Mouse (Mus musculus) limb, embryonic 15.5 days (tissue): ENCODE results near the gene Sfxn1. TPM values are rescaled to one million over a fixed set of nuclear protein-coding genes. Genes with fewer than 3 reads are reported as not detected.

Source experiments
- ATAC-seq: fragments of 200-750 bp; cut with Nextera tagmentation; 2 replicates; pipeline ENCODE4 v1.8.0; 2017; ENCODE audit warnings: low read depth, moderate TSS enrichment; ENCODE audit not compliant: insufficient number of reproducible peaks, low FRiP score, low TSS enrichment
- H3K27ac ChIP-seq: fragments of 300-500 bp; sonication (generic); 2 replicates; pipeline ENCODE4 v1.5.1; 2015; ENCODE audit warnings: moderate library complexity, mild to moderate bottlenecking, inconsistent platforms
- H3K27me3 ChIP-seq: fragments of 300-500 bp; sonication (generic); 2 replicates; pipeline ENCODE4 v1.6.1; 2015; ENCODE audit warnings: inconsistent platforms
- H3K36me3 ChIP-seq: fragments of 300-500 bp; sonication (generic); 2 replicates; pipeline ENCODE4 v1.6.1; 2015; ENCODE audit warnings: inconsistent platforms
- H3K4me1 ChIP-seq: fragments of 300-500 bp; sonication (generic); 2 replicates; pipeline ENCODE4 v1.6.1; 2015; ENCODE audit warnings: inconsistent platforms
- H3K4me2 ChIP-seq: fragments of 300-500 bp; sonication (generic); 2 replicates; pipeline ENCODE4 v1.6.1; 2015; ENCODE audit warnings: mild to moderate bottlenecking, inconsistent platforms
- H3K4me3 ChIP-seq: fragments of 300-500 bp; sonication (generic); 2 replicates; pipeline ENCODE4 v1.5.1; 2015; ENCODE audit warnings: mild to moderate bottlenecking, inconsistent platforms
- H3K9ac ChIP-seq: fragments of 300-500 bp; sonication (generic); 2 replicates; pipeline ENCODE4 v1.6.1; 2015; ENCODE audit warnings: inconsistent platforms
- H3K9me3 ChIP-seq: fragments of 300-500 bp; sonication (generic); 2 replicates; pipeline ENCODE4 v1.6.1; 2016; ENCODE audit warnings: inconsistent platforms
- WGBS: fragments of 180-500 bp; shearing (Covaris S2); methylation state at CpG from one replicate; pipeline ENCODE4 v1.1.7; 2015; 5-methylcytosine and 5-hydroxymethylcytosine counted together
- polyA plus RNA-seq: library from polyadenylated mRNA; unstranded; fragments of >200 nt; fragmentation: Nextera tagmentation; extraction: Ambion mirVana; gene quantifications from 2 replicates; pipeline ENCODE4 v1.2.1, GENCODE M21; 2015

Gene Sfxn1
- polyA plus RNA-seq, 1 experiment from 2014 or later, result 46.3 TPM

DNA sequence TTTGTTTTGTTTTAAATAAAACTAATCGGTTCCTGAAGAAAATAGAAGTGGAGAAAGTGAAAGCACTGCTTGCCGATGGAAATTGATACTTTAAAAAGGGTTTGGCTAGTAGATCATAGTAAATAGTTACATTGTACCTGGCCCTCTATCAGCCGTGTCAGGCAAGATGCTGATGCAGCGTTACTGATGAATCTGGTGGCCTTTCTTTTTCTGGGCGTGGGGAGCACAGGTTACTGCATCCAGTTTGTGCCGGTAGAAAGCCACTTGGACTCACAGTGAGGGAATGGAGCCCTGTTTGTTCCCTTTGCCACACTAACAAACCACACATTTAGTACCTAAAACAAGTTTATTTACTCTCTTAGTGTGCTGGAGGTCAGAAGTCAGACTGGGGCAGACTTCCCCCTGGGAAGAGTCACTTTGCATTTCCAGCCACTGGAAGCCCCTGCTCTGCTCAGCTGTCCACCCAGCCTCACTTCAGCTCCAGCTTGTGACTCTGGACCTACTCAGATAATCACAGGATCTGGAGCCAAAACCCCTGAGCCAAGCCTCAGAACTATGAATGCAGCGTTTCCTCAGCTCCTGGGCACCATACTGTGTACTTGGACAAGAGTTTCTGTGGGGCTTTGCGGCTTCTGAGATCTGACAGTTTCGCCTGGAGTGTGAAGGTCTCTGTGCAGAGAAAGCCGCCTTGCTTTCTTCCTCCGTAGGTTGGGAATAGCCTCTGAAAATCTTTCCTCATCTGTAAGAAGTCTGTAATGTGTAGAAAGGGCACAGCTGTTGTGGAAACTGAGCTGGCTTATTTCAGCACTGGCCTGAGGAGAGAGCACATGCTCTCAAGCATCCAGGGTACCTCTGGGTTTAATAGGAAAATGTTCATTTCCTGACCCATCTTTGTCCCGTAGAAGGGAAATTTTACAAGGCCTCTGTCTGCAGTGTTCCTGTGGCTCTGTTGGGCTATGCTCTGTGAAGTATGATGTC lies 8.4 kb downstream of the Sfxn1 start:
- no peaks in the 10 kb centered on the region for H3K36me3 ChIP-seq
- no peak overlapping the region for H3K4me2 ChIP-seq
- no peak overlapping the region for H3K4me3 ChIP-seq
- 65% methylated on average over 12 of the region's 12 CpGs for WGBS
- H3K27me3 ChIP-seq, result no peaks in the 10 kb centered on the region
- ATAC-seq, result no peak
- 0 out of 2 replicates have a peak, but pooled peaks cover 6% of the 10 kb centered on the region for H3K4me1 ChIP-seq
- H3K9me3 ChIP-seq, result no peaks in the 10 kb centered on the region
- no peak overlapping the region for H3K9ac ChIP-seq
- no peak overlapping the region for H3K27ac ChIP-seq

GRCm38 (mm10) chr13:54080785-54081184 lies 9.1 kb downstream of the Sfxn1 start:
- no peak overlapping the region for H3K27ac ChIP-seq
- no peak overlapping the region for H3K9ac ChIP-seq
- H3K4me2 ChIP-seq, result no peak overlapping the region
- WGBS, result 95% methylated on average over 1 of the region's 1 CpGs
- ATAC-seq, result no peak
- peaks cover 5% of the 10 kb centered on the region; the same call in 1 of the 2 replicates for H3K36me3 ChIP-seq
- H3K4me3 ChIP-seq, result no peak overlapping the region
- 0 out of 2 replicates have a peak, but pooled peaks cover 6% of the 10 kb centered on the region for H3K4me1 ChIP-seq
- no peaks in the 10 kb centered on the region for H3K9me3 ChIP-seq
- no peaks in the 10 kb centered on the region for H3K27me3 ChIP-seq

DNA sequence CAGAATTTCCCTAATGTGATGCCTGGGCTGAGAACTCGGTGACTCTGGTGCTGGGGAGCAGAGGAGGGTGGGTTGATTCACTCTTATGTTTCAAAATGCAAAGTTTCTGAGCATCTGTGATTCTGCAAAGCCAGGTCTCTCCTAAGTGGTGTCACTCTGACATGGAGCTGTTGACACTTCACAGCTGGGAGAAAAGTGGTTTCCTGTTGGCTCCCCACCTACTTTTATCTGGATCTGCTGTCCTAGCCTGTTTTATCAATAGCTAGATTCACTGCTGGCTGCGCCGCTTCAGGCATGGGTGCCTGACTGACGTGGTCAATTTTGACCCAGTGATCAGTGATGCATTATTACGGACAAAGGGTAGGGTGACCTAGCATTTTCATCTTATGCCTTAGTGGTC lies 11.3 kb downstream of the Sfxn1 start:
- 81% methylated on average over 5 of the region's 5 CpGs for WGBS
- Histone ChIP-seq H3K36me3 (peaks cover 22% of the 10 kb centered on the region; the same call in 1 of the 2 replicates), H3K9me3 (no peaks in the 10 kb centered on the region), H3K27me3 (no peaks in the 10 kb centered on the region), H3K4me3 (no peak overlapping the region), H3K4me2 (no peak overlapping the region), H3K9ac (no peak overlapping the region), H3K27ac (no peak overlapping the region), H3K4me1 (0 out of 2 replicates have a peak, but pooled peaks cover 6% of the 10 kb centered on the region)
- ATAC-seq, result no peak

GRCm38 (mm10) chr13:54084178-54084577 lies 12.5 kb downstream of the Sfxn1 start:
- WGBS, result 63% methylated on average over 4 of the region's 4 CpGs
- Histone ChIP-seq H3K9ac (no peak overlapping the region), H3K36me3 (peaks cover 35% of the 10 kb centered on the region), H3K4me3 (no peak overlapping the region), H3K4me1 (0 out of 2 replicates have a peak, but pooled peaks cover 6% of the 10 kb centered on the region), H3K4me2 (no peak overlapping the region), H3K27ac (no peak overlapping the region), H3K27me3 (no peaks in the 10 kb centered on the region), H3K9me3 (no peaks in the 10 kb centered on the region)
- ATAC-seq, result no peak

- Histone ChIP-seq H3K9ac (no peak overlapping the region), H3K4me1 (0 out of 2 replicates have a peak, but pooled peaks cover 6% of the 10 kb centered on the region), H3K4me2 (no peak overlapping the region), H3K27me3 (no peaks in the 10 kb centered on the region), H3K4me3 (no peak overlapping the region), H3K27ac (no peak overlapping the region), H3K9me3 (no peaks in the 10 kb centered on the region), H3K36me3 (peaks cover 41% of the 10 kb centered on the region)
- WGBS, result 70% methylated on average over 5 of the region's 5 CpGs
- no peak for ATAC-seq
These were observed 13.2 kb downstream of the Sfxn1 start for GRCm38 (mm10) chr13:54084826-54085225.

DNA sequence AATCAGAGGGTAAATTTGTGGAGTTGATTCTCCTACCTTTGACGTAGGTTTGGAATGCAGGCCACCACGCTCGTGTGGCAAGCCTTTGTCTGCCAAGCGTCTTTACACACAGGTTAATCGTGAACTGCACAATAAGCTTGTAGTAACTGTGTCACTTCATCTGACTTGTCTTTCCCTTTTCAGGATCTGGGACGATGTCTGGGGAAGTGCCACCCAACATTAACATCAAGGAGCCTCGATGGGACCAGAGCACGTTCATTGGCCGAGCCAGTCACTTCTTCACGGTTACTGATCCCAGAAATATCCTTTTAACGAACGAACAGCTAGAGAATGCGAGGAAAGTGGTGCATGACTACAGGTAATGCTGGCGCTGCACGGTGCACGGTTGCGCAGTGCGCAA lies 13.6 kb downstream of the Sfxn1 start:
- Histone ChIP-seq H3K9me3 (no peaks in the 10 kb centered on the region), H3K27me3 (no peaks in the 10 kb centered on the region), H3K4me2 (no peak overlapping the region), H3K27ac (no peak overlapping the region), H3K4me1 (0 out of 2 replicates have a peak, but pooled peaks cover 3% of the 10 kb centered on the region), H3K9ac (no peak overlapping the region), H3K36me3 (peaks cover 42% of the 10 kb centered on the region), H3K4me3 (no peak overlapping the region)
- WGBS, result 89% methylated on average over 18 of the region's 18 CpGs
- no peak for ATAC-seq

DNA sequence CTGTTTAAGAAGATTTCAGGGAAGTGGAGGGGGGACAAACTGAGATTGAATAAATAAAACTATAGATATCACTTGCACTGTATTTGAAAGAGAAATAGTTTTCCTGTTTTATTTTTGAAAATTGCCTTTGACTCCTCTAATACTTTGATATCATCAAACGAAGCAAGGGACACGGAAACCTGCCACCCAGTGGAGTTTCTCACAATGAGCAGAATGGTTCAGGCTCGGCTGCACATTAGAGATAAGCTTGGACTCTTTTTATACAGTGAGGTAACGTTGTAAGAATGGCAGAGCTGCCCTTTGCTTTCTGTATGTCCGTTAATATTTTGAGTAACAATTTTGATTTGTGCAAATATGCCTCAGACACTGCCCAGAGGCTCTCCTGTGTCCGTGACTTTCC lies 20.1 kb downstream of the Sfxn1 start:
- no peaks in the 10 kb centered on the region for H3K9me3 ChIP-seq
- no peak overlapping the region for H3K9ac ChIP-seq
- no peak for ATAC-seq
- H3K4me2 ChIP-seq, result no peak overlapping the region
- 89% methylated on average over 6 of the region's 6 CpGs for WGBS
- H3K27ac ChIP-seq, result no peak overlapping the region
- H3K4me3 ChIP-seq, result no peak overlapping the region
- no peaks in the 10 kb centered on the region for H3K27me3 ChIP-seq
- no peaks in the 10 kb centered on the region for H3K4me1 ChIP-seq
- H3K36me3 ChIP-seq, result peaks cover 71% of the 10 kb centered on the region

GRCm38 (mm10) chr13:54094349-54094748 lies 22.7 kb downstream of the Sfxn1 start:
- Histone ChIP-seq H3K36me3 (peaks cover 59% of the 10 kb centered on the region), H3K4me1 (no peaks in the 10 kb centered on the region), H3K27me3 (no peaks in the 10 kb centered on the region), H3K27ac (no peak overlapping the region), H3K4me2 (no peak overlapping the region), H3K9me3 (no peaks in the 10 kb centered on the region), H3K9ac (no peak overlapping the region), H3K4me3 (no peak overlapping the region)
- no peak for ATAC-seq
- WGBS, result 90% methylated on average over 4 of the region's 4 CpGs

DNA sequence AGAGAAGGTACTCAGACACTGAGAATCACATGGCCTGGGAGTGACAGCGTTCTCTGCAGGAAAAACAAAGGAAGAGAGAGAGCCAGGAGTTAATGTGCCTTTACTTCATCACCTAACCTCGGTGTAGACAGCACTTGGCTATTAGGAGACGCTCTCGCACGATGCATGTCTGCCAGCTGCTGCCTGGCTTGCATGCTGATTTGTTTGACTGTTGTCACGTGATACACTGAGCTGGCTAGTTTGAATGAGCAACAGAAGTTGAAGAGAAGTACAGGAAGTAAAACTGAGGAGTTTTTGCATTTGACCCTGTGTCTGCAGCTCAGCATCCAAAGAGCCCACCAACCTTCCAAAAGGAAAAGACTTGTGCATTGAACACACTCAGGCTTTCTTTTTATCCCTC lies 23.3 kb downstream of the Sfxn1 start:
- ATAC-seq, result no peak
- no peak overlapping the region for H3K9ac ChIP-seq
- no peaks in the 10 kb centered on the region for H3K27me3 ChIP-seq
- 79% methylated on average over 6 of the region's 6 CpGs for WGBS
- H3K4me1 ChIP-seq, result no peaks in the 10 kb centered on the region
- no peak overlapping the region for H3K4me2 ChIP-seq
- H3K9me3 ChIP-seq, result no peaks in the 10 kb centered on the region
- H3K4me3 ChIP-seq, result no peak overlapping the region
- no peak overlapping the region for H3K27ac ChIP-seq
- H3K36me3 ChIP-seq, result peaks cover 53% of the 10 kb centered on the region

GRCm38 (mm10) chr13:54095721-54096120 lies 24.1 kb downstream of the Sfxn1 start:
- Histone ChIP-seq H3K4me1 (no peaks in the 10 kb centered on the region), H3K9me3 (no peaks in the 10 kb centered on the region), H3K9ac (no peak overlapping the region), H3K27me3 (no peaks in the 10 kb centered on the region), H3K36me3 (peaks cover 53% of the 10 kb centered on the region), H3K4me3 (no peak overlapping the region), H3K4me2 (no peak overlapping the region), H3K27ac (no peak overlapping the region)
- 82% methylated on average over 8 of the region's 8 CpGs for WGBS
- no peak for ATAC-seq

DNA sequence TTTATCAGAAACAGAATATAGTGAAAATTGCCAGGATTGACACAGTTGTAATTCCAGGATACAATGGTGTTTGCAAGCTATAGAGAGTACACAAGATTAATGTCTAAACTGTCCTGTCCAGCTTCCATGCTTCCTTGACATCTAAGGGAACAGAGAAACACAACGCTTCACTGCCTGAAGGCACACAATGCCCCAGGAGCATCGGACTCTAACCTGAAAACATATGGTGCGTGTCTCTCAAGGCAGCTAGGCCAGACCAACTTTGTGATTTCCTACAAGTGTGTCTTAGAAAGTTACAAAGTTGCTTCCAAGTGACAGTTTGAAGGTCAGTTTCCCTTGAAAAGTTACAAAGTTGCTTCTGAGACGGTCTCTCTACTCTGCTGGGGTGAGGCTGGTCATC lies 25.6 kb downstream of the Sfxn1 start:
- peaks cover 43% of the 10 kb centered on the region for H3K36me3 ChIP-seq
- 89% methylated on average over 4 of the region's 4 CpGs for WGBS

GRCm38 (mm10) chr13:54097797-54098196 lies 26.1 kb downstream of the Sfxn1 start:
- Histone ChIP-seq H3K36me3 (peaks cover 38% of the 10 kb centered on the region), H3K4me1 (no peaks in the 10 kb centered on the region), H3K9me3 (no peaks in the 10 kb centered on the region), H3K27ac (no peak overlapping the region), H3K4me2 (no peak overlapping the region), H3K4me3 (no peak overlapping the region), H3K9ac (no peak overlapping the region), H3K27me3 (no peaks in the 10 kb centered on the region)
- 89% methylated on average over 6 of the region's 6 CpGs for WGBS
- ATAC-seq, result no peak

More for the DNA sequence above, 25.6 kb downstream of the Sfxn1 start:
- Histone ChIP-seq H3K9me3 (no peaks in the 10 kb centered on the region), H3K4me3 (no peak overlapping the region), H3K27me3 (no peaks in the 10 kb centered on the region), H3K9ac (no peak overlapping the region), H3K27ac (no peak overlapping the region), H3K4me2 (no peak overlapping the region), H3K4me1 (no peaks in the 10 kb centered on the region)
- ATAC-seq, result no peak
